Mouse (Mus musculus): ENCODE measurements around the gene Apoa2.

Gene Apoa2

DNA sequence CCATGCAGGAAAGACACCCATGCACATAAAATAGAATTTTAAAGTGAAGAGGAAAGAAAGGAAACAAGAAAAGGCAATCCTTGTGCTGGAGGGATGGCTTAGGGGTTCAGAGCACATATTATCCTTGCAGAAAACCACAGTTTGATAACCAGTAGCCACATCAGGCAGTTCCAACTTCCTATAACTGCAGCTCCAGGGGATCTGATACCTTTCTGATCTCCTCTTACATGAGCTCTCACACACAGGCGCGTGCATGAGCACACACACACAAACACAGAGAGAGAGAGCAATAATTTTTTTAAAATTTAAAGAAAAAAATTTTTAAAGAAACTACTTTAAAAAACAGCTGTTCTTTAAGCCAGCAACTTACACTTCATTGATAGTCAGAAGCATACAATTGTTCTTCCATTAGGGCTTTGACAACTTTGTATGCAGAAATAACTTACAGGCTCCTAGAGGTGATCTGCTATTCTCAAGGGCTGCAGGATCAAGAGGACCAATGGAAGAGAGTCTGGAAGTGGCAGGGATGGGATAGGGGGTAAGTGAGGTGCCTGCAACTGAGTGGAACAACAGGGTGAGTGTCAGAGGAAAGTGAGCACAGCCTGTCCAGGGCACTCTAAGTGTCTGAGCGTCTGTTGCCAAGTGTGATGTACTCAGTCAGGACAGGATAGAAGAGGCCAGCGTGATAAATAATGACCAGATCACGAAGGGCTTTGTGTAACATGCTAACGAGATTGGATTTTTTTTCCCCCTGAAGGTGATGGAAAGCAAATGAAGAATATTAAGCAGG lies 19.0 kb upstream of the Apoa2 start:
- in situ Hi-C loops (cut with MboI, MseI), result no loop called here

DNA sequence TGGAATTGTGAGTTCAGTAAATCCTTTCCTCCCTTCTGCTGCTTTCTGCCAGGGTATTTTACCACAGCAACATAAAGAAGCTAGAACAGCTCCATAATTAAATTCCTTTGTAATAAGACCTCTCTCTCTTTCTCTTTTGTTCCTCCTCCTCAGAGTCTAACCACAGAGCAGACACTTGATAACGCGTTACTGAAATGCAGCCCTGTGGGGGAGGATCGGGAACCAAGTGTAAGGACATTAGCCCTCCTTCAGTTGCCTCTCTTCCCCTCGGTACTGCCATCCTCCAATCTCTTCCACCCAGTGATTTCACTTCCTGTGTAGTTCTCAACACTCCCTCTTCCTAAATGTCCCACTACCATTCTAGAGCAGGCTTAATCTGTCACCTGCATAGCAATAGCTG lies 15.4 kb upstream of the Apoa2 start:
- in situ Hi-C loops (cut with MboI, MseI), result no loop called here

DNA sequence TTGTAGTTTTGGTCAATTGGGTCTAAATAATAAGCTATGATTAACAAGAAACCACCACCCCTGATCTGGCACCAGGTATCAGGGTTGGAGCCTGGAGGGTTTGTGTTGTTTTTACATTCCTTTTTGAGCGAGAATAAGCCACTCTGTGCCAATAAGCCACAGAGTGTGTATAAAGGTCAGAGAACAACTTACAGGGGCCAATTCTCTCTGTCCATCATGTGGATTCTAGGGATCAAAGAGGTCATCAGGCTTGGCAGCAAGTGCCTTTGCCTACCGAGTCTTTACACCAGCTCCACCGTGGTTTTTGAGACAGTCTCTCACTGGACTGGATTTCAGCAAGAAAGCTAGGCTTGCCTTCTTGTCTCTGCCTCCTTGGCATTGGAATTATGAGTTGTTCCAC lies 12.0 kb upstream of the Apoa2 start:
- in situ Hi-C loops (cut with MboI, MseI), result no loop called here

DNA sequence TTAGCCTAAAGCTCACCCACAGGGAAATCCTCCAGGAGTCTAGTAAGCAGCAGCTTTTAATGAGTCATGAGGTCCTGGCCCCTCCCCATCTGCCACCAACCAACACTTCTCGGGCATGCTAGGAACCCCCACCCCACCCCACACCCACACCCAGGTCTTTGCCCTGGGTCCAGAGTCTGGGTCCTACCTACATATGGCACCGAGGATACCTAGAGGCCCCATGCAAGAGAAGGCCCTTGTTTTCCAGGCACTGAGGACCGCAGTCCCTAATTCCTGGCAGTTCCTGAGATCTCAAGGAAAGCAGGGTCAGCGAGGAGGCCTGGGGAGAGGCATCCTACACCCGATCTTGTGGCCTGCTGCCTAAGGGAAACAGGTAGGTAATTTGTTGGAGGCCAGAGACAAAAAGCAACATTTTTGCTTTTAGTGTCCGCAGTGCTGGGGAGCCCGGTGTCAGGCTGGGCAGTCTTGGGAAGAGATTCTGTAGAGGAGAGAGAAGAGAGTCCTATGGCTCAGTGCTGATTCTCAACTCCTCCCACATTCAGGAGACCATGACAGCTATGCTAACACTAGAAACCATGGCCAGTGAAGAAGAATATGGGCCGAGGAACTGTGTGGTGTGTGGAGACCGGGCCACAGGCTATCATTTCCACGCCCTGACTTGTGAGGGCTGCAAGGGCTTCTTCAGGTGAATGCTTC lies 10.9 kb upstream of the Apoa2 start, which contains the start of gene Nr1i3:
Gene Nr1i3, plus strand, starts transcription at position 170 of the 696 bp plus-strand sequence.
- in situ Hi-C loops (cut with MboI, MseI), result no loop called here

DNA sequence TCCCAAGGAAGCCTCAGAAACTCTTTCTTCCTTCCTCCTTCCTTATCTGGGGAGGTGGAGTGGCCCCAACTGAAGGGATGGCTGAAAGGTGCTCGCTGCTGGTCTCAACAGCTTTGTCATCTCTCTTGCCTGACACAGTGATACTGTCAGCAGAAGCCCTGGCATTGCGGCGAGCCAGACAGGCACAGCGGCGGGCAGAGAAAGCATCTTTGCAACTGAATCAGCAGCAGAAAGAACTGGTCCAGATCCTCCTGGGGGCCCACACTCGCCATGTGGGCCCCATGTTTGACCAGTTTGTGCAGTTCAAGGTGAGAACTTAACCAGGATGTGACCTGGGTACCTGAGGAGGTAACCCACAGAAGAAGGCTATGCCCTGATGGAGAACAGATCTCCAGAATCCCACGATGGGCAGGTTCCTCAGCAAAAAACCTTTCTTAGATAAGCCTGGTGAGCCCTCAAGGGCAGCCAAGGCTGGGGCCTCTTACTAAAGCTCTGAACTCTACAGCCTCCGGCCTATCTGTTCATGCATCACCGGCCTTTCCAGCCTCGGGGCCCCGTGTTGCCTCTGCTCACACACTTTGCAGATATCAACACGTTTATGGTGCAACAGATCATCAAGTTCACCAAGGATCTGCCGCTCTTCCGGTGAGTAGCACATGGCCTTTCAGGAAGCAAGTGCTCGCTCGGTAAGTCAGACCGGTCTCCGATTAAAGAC lies 8.5 kb upstream of the Apoa2 start:
- in situ Hi-C loops (cut with MboI, MseI), result no loop called here

DNA sequence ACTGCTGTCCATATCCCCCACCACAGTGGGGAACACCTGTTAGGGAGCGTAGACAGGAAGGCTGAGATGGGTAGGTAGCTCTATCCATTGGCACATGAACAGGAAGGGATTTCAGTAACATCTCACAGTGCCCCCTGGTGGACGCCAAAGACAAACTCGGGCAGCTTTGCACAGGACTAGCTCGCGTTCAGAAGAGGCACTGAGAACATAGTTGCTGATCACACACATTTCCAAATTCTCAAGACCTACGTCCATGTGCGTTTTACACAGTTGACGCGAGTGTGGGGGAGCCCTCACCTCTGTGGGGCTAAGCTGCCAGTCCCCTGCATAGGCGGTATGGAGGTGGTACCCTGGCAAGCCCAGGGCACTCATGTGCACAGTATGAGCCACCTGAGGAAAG lies 4.0 kb upstream of the Apoa2 start:
- in situ Hi-C loops (cut with MboI, MseI), result loop anchor here (5.0 kb wide), 1 partner anchor 104 kb away; no protein-coding TSS in a partner anchor

DNA sequence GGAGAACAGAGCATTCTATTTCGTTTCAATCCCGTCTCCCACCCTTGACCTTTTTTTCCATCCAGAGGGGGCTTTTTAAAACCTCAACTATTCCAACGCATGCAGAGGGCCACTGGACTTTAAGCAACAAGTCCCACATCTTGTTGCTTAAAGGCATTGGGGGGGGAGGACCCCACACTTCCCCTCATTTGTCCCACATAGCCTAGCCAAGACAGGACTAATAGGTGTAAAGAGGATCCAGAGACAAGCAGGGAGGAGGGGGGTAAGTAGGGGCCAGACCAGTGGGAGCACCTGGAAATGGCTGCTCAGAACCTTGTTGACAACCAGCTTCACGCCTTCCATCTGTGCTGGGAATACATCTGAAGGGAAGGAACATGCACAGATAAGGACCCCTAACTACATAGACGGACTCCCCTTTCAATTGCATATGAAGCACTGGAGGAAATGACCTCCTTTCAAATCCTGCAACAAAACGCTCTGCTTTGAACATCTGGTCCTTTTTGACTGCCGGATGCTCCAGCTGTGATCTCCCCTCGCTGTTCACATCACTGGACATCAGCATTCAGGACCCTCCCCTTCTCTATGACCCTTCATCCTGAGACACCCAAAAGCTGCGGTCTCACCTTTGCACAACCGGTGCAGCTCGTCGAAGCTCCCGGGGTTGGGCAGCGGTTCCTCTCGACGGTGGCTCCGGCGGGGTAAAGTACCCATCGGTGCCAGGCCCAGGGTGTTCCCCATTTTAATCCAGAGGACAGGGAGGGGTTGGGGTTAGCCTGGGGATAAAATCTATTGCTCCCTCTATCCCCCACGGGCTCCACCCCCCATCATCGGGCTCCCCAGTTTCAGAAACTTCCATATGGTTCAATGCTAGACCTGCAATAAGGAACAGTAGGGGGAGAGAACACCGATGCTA lies 3.3 kb upstream of the Apoa2 start:
- in situ Hi-C loops (cut with MboI, MseI), result loop anchor here (5.0 kb wide), 1 partner anchor 104 kb away; no protein-coding TSS in a partner anchor

DNA sequence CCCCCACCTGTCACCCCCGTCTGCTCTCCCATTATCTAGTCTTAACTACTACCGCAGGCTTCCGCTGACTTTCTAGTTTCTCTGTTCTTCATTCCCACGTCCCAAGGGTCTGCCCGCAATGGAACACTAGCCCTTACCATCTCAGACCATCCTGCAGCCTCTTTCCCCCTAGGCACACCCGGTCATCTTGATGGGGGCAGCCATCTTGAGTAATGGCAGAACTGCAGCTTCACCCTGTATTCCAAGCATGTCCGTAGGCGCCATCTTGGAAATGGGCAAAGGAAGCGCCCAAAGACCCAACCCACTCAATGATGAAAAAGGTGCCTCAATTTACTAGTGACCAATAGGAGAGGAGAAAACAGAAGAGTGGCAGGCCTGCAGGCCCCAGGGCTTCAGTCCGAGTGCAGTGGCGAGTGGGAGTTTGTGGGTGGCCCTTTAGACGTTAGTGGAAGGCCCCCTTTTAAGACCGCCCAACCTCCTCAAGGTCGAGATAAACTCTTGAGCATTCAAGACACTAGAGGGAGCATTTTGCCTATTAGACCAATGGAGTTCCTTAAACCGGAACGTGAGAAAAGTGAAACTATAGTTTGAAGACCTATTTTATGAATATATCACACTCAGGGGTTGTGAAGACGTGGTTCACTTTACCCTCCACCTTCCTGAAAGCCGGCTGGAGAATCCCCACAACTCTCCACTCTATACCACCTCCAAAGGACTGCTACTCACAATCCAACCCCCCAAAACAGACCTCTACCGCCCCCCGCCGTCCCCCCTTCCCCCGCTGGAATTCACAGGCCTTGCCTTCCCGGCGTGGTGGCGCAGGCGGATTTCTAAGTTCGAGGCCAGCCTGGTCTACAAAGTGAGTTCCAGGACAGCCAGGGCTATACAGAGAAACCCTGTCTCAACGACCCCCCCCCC lies 2.4 kb upstream of the Apoa2 start, which contains the start of gene Tomm40l:
Gene Tomm40l, minus strand, starts transcription at position 277 of the 918 bp plus-strand sequence.
- in situ Hi-C loops (cut with MboI, MseI), result loop anchor here (5.0 kb wide), 1 partner anchor 105 kb away; no protein-coding TSS in a partner anchor

DNA sequence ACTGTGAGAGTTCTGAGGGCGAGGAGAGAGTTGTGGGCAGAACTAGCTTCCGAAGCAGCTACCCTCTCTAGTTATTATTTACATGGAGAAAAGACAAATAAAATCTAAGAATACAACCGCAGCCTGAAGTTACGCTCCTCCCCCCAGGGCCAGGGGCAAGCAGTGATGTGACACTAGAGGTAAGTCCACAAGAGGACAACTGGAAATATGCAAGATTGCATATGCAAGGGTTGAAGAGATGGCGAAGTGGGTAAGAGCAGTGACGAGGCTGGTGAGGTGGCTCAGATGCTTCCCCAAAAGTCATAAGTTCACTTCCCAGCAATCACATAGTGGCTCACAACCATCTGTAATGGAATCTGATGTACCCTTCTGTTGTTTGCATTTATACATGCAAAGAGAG lies 1.7 kb upstream of the Apoa2 start:
- in situ Hi-C loops (cut with MboI, MseI), result loop anchor here (5.0 kb wide), 1 partner anchor 106 kb away; no protein-coding TSS in a partner anchor

DNA sequence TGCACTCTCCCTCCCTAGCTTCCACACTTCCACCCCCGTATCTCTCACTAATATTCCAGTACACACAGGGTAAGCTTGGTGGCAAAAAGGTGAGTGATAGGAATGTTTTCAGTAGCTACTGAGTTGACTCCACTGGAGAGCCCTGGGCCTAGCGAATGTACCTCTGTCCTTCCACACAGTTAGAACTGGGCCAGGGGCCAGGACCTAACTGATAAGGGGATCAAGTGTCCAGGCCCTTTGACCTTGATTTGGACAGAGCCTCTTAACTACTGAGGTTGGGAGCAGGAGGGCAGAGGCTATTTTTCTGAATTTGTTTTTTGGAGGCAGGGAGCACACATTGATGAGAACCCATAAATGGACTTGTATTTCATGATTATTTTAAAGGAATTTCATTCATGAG lies 1.1 kb upstream of the Apoa2 start:
- in situ Hi-C loops (cut with MboI, MseI), result loop anchor here (5.0 kb wide), 1 partner anchor 106 kb away; no protein-coding TSS in a partner anchor

DNA sequence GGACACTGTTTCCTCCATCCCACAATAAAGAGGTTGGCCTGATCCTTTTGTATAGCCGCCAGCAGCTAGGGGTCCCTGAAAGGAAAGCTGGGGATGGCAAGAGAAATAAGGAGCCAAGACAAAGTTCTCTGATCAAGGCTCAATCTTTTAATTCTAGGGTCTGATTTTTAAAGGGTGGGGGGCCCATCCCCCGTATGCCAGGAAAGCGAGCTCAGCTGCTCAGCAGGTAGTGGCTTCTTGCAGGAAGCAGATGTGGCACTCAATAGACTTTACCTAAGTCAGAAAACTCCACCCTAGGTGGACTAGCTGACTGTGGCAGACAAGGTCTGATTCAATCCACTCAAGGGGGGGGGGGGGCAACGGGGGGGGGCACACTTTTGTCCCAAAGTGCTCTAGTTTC lies 1.9 kb downstream of the Apoa2 start:
- in situ Hi-C loops (cut with MboI, MseI), result no loop called here

DNA sequence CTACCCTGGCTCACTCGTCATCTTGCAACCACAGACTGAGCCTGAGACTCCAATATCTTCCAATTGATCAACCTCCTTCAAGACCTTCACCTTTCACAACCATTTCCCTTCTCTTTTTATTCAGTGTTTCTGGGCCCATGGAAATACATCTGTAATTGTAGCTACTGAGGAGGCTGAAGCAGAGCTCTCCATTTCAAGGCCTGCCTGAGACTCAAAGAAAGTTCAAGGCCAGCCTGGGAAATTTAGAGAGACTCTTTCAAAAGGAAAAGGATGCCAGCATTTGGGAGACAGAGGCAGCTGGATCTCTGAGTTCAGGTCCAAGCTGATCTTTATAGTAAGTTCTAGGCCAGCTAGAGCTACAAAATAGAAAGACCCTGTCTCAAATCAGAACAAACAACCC lies 3.0 kb downstream of the Apoa2 start:
- in situ Hi-C loops (cut with MboI, MseI), result no loop called here

DNA sequence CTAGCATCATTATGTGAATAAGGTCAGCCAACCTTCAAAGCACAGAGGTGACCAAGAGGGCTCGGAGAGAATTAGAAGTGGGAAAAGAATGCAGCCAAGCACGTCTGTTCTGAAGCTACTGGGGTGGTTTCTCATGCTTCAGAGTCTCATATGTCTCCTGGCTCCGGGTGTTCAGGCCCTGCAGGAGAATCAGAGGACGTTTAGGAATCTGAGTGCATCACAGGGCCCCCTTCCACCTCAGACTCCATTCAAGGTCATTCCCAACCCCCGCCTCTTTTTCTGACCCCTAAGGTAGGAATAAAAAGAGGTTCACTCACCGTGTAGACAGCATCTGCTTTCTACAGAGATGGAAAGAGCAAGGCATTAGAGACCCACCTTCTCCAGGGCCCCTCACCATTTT lies 4.9 kb downstream of the Apoa2 start:
- in situ Hi-C loops (cut with MboI, MseI), result no loop called here

DNA sequence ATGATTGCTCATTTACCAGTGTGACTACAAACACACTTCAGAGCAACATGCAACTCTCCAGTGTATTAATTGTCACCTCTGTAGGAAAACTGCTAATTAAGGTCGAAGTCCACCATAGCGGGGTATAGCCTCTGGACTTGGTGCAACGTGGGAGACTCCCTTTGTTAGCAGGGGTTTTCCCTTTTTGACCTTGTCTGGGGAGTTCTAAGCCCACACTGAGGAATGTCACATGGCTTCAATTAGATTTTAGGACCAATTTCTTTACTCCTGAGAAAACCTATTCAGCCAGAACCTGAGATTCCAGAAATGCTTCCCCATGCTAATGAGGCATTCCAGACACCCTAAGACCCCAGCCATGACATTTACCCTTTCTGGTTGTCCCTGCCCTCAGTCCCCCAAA lies 5.4 kb downstream of the Apoa2 start:
- in situ Hi-C loops (cut with MboI, MseI), result no loop called here

DNA sequence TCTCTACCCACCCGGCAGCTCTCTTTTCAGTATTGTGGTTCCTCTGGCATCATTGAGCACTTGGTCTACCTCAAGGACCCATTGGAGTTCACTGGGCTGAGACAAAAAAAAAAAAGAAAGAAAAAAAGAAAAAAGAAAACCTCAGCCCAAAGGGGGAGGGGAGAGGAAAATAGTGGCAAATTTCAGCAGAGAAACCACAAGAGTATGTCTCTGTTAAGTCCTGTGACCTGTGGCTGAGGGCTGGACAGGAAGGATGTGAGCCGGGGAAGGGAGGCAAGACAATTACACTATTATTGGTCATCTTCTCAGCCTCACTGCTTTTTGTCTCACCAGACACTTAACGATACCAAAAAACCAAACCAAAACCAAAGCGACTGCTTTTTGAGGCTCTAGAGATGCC lies 7.0 kb downstream of the Apoa2 start:
- in situ Hi-C loops (cut with MboI, MseI), result no loop called here

DNA sequence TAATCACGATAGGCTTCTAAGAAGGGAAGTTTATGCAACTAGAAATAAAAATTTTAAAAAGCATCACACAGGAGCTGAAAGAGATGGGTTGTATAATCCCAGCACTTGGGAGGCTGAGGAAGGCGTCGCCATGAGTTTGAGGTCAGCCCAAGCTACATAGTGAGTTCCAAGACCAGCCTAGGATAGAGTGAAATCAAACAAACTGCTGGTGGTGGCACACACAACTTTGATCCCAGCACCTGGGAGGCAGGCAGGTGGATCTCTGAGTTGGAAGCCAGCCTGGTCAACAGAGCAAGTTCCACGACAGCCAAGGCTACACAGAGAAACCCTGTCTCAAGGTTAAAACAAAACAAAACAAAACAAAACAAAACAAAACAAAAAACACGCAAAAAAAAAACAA lies 7.5 kb downstream of the Apoa2 start:
- in situ Hi-C loops (cut with MboI, MseI), result no loop called here

DNA sequence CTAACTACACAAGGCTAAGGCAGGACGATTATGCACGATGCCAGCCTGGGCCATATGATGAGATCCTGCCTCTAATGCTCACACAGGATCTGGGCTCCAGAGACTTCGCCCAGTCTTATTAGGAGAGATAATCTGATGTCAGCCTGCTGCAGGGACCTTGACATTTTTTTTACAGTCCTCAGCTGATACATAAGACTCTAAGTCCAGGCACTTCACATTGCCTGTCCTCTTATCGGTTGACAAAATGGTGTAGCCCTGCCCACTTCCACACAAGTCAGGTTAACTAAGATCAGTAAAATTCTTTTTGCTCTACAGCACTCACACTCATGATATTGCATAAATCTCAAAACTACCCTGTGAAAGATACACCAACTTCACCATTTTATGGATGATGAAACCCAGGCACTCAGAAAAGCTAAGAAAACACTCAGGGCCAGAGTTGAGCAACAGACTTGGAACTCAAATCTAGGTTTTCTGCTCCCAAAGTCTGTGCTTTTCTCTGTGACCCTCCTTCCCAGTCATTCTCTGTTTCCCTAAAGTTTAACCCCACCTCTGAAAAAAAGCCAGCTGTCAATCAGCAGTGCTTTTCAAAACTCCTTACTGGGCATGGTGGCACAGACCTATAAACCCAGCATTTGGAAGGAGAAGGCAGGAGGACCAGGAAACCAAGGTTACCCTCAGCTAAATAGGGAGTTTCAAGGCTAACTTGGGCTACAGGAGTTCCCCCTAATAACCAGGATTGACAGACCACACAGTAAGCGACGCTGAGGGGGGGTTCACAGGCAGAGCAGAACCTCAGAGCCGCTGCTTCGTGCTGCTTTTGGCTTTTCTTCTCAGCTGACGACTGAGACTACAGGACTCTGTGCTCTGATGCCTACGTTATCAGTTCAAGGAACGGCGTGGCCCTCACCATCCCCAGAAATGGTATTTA lies 8.2 kb downstream of the Apoa2 start:
- in situ Hi-C loops (cut with MboI, MseI), result no loop called here

DNA sequence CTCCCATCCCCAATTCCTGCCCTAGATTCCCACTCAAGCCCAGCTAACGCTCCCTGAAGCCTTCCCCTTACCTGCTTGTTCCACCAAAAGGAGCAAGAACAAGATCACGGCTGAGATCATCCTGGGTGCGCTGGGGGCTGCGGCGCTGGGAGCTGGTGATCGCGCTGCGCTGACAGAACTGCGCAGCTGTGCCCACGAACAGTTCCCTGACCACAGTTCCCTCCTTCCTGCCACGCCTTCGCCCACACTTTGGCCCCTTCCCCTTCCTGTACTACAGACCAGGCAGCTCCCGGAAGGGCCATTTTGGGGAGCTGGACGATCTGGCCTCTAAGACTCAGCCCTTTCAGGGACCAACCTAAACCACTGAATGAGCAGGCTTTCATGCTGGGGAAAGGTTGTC lies 9.3 kb downstream of the Apoa2 start, which contains the start of gene Fcer1g:
Gene Fcer1g, minus strand, starts transcription at position 240 of the 400 bp plus-strand sequence.
- in situ Hi-C loops (cut with MboI, MseI), result no loop called here

DNA sequence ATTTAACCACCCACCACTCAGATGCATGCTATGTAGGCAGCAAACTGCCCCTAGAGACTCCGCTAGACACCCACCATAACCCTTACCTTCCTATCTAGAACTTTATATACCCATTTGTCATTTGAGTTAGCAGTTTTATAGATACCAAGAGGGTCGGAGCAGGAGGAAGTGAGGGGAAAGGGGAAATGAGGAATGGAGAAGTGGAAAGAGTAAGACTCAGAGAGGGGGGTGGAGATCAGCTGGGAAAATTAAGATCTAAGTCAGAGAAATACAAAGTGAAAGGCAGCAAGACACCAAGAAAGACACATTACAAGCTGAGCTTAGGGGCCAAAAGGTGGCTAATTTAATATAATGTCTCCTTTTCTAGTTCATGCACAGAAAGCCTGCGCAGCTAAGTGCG lies 9.7 kb downstream of the Apoa2 start:
- in situ Hi-C loops (cut with MboI, MseI), result no loop called here
